Mouse (Mus musculus) limb, embryonic 10.5 days (tissue): ENCODE measurements at regions not wholly inside any gene's neighbourhood (a gene's known extent, or its start where the extent isn't known, plus 50 kb on each side); places are given as distances from the start of the nearest gene placed in this dataset.
A peak's percentile ranks its signal among the peaks of the same experiment; 100 is the strongest.

Source experiments
- DNase-seq: peaks from one replicate; pipeline ENCODE4 v3.0.0-alpha.2; 2017; ENCODE audit warnings: low spot score
- H3K27ac ChIP-seq: fragments of 300-500 bp; sonication (generic); 2 replicates; pipeline ENCODE4 v1.5.1; 2016; ENCODE audit warnings: mild to moderate bottlenecking
- H3K27me3 ChIP-seq: fragments of 300-500 bp; sonication (generic); 2 replicates; pipeline ENCODE4 v1.6.1; 2016; ENCODE audit warnings: low read depth, mild to moderate bottlenecking; ENCODE audit not compliant: poor library complexity, severe bottlenecking
- H3K36me3 ChIP-seq: fragments of 300-500 bp; sonication (generic); 2 replicates; pipeline ENCODE4 v1.6.1; 2016; ENCODE audit warnings: mild to moderate bottlenecking, moderate library complexity
- H3K4me1 ChIP-seq: fragments of 300-500 bp; sonication (generic); 2 replicates; pipeline ENCODE4 v1.6.1; 2016
- H3K4me3 ChIP-seq: fragments of 300-500 bp; sonication (generic); 2 replicates; pipeline ENCODE4 v1.5.1; 2016; ENCODE audit warnings: mild to moderate bottlenecking, moderate library complexity
- H3K9me3 ChIP-seq: fragments of 300-500 bp; sonication (generic); replicated peaks from 2 replicates; pipeline ENCODE4 v1.6.1; 2016; ENCODE audit warnings: mild to moderate bottlenecking
- WGBS: fragments of 180-500 bp; shearing (Covaris S2); methylation state at CpG from one replicate; pipeline ENCODE4 v1.1.7; 2016; 5-methylcytosine and 5-hydroxymethylcytosine counted together

DNA sequence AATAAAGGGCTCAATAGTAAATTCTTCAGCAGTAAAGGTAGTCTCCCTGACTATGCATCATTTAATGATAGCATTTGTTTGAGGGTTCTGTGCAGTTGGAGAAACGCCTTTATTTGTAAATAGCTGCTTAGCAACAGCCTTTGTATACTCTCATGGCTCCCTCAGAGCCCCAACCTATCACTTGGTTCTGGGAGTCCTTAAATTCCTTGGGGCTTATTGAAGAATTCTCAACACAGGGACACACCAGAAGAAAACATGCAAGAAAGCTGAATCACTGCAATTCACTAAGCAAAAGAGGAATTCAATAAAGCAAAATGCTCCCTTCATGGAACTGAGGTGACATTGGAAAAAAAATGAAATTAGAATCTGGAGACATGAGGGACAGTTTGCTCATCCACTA lies 135.8 kb downstream of the Mreg start:
- Histone ChIP-seq H3K4me1 (no peaks in the 10 kb centered on the region), H3K27me3 (no peaks in the 10 kb centered on the region), H3K9me3 (no peaks in the 10 kb centered on the region), H3K27ac (no peak overlapping the region), H3K36me3 (no peaks in the 10 kb centered on the region), H3K4me3 (no peak overlapping the region)
- 70% methylated on average over 1 of the region's 1 CpGs for WGBS
- DNase-seq, result no peak

DNA sequence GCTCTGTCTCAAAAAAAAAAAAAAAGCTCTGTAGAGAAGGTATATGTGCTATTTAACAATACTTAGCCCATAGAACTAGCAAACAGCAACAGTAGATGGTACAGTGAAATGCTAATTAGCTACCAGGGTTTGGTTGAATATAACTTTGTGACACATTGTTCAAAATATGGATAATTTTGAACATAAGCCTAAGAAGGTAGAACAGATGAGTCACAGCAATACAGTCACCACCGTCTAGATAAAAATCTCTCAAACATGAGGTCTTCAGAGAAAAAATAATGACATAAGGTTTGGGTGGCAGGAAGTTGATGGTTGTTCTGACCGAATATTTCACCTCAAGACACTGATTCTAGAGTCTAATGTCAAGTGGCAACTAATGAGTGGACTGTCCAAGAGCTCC lies 136.6 kb downstream of the Mreg start:
- Histone ChIP-seq H3K27ac (no peak overlapping the region), H3K4me3 (no peak overlapping the region), H3K4me1 (no peaks in the 10 kb centered on the region), H3K9me3 (no peaks in the 10 kb centered on the region), H3K27me3 (no peaks in the 10 kb centered on the region), H3K36me3 (no peaks in the 10 kb centered on the region)
- no peak for DNase-seq
- WGBS, result 90% methylated on average over 2 of the region's 2 CpGs

- 83% methylated on average over 4 of the region's 4 CpGs for WGBS
- no peaks in the 10 kb centered on the region for H3K36me3 ChIP-seq
- H3K4me3 ChIP-seq, result no peak overlapping the region
- H3K9me3 ChIP-seq, result no peaks in the 10 kb centered on the region
- H3K4me1 ChIP-seq, result no peaks in the 10 kb centered on the region
- H3K27me3 ChIP-seq, result no peaks in the 10 kb centered on the region
- no peak overlapping the region for H3K27ac ChIP-seq
- no peak for DNase-seq
These were observed 138.9 kb downstream of the Mreg start for GRCm38 (mm10) chr1:72073245-72073644.

DNA sequence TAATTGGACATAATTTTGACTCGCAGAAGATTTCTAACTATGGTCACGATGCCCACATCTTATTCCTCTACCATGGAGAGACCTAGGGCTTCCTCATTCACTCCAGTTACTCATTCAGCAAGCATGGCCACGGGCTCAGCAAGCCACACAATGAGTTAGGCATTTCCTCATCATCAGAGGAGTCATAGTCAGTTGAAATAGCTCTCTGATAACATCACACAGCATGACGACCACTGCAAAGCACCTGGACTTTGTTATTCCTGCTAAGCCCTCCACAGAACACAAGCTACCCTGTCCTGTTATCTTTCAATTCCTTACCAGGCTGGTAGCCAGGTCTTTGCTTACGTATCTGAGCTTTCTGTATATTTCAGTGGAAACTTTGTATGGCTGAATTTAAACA lies 141.6 kb downstream of the Mreg start:
- peaks cover 4% of the 10 kb centered on the region; the same call in 1 of the 2 replicates for H3K4me1 ChIP-seq
- no peak overlapping the region for H3K4me3 ChIP-seq
- H3K27ac ChIP-seq, result no peak overlapping the region
- H3K9me3 ChIP-seq, result no peaks in the 10 kb centered on the region
- H3K36me3 ChIP-seq, result no peaks in the 10 kb centered on the region
- 73% methylated on average over 5 of the region's 5 CpGs for WGBS
- DNase-seq, result no peak
- no peaks in the 10 kb centered on the region for H3K27me3 ChIP-seq

DNA sequence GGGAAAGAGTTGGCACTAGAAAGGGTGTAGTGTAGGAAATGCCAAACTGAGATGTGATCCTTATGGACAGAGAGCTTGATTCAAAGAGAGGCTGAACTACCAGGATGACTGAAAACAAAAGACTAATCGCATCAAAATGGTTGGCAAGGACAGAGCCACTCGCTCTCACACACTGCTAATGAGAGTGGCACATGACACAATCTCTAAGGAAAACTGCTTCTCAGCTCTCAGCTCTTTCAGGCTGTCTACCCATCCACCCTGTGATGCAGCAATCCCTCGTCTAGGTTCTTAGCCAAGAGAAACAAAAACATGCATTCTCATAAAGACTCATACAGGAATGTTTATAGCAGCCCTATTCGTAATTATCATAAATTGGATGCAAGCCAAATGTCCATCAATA lies 143.1 kb downstream of the Mreg start:
- no peaks in the 10 kb centered on the region for H3K36me3 ChIP-seq
- no peak for DNase-seq
- no peaks in the 10 kb centered on the region for H3K9me3 ChIP-seq
- peaks cover 11% of the 10 kb centered on the region; the same call in 1 of the 2 replicates for H3K4me1 ChIP-seq
- H3K4me3 ChIP-seq, result no peak overlapping the region
- WGBS, result 89% methylated on average over 4 of the region's 4 CpGs
- no peak overlapping the region for H3K27ac ChIP-seq
- H3K27me3 ChIP-seq, result no peaks in the 10 kb centered on the region

DNA sequence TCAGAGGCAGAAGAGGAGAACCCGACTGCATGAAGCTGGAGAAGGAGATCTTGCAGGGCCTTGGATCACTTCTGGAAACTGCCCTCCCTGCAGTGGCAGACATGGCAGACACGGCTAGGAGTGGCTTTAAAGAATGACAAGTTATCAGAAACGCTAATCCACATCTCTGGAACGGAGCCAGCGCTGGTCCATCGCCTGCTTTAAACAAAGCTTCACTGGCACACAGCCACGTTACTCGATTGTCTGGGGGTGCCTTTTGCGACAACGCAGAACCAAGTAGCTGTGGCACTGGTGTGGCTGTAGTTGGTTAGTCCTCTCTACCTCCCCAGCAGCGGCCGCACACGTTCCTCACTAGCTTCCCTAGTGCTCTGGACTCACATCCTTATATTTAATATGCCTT lies 147.0 kb downstream of the Mreg start:
- no peaks in the 10 kb centered on the region for H3K9me3 ChIP-seq
- peaks cover 35% of the 10 kb centered on the region for H3K4me1 ChIP-seq
- 85% methylated on average over 13 of the region's 13 CpGs for WGBS
- H3K27ac ChIP-seq, result peak overlapping the region; percentile 66; the same call in 1 of the 2 replicates
- no peaks in the 10 kb centered on the region for H3K36me3 ChIP-seq
- no peak overlapping the region for H3K4me3 ChIP-seq
- no peaks in the 10 kb centered on the region for H3K27me3 ChIP-seq
- no peak for DNase-seq

GRCm38 (mm10) chr1:72060393-72060792 lies 151.7 kb downstream of the Mreg start:
- peaks cover 34% of the 10 kb centered on the region for H3K4me1 ChIP-seq
- no peak for DNase-seq
- H3K9me3 ChIP-seq, result no peaks in the 10 kb centered on the region
- no peaks in the 10 kb centered on the region for H3K27me3 ChIP-seq
- no peak overlapping the region for H3K4me3 ChIP-seq
- WGBS, result 22% methylated on average over 5 of the region's 5 CpGs
- H3K36me3 ChIP-seq, result no peaks in the 10 kb centered on the region
- peak overlapping the region; percentile 83 for H3K27ac ChIP-seq

- no peak overlapping the region for H3K4me3 ChIP-seq
- DNase-seq, result no peak
- H3K36me3 ChIP-seq, result no peaks in the 10 kb centered on the region
- H3K27ac ChIP-seq, result no peak overlapping the region
- H3K9me3 ChIP-seq, result no peaks in the 10 kb centered on the region
- WGBS, result 82% methylated on average over 7 of the region's 7 CpGs
- H3K27me3 ChIP-seq, result no peaks in the 10 kb centered on the region
- H3K4me1 ChIP-seq, result peaks cover 22% of the 10 kb centered on the region
These were observed 153.9 kb downstream of the Mreg start for GRCm38 (mm10) chr1:72058045-72058703.

DNA sequence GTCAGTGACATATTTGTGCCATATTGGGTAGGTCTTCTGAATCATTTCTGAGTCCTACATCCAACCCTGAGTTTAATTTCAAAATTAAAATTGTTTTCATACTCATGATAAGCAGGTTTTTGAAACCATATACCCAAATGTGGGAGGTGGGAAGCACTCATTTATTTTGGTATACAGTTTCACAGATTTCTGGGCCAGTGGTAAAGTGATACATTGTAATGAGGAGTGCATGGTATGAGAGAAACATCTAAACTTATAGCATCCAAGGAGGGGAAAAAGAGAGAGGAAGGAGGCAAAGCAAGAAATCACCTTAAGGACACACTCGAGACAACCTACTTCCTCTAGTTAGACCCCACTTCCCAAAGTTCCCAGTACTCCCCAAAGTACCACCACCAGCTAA lies 157.6 kb downstream of the Mreg start:
- Histone ChIP-seq H3K27ac (no peak overlapping the region), H3K27me3 (no peaks in the 10 kb centered on the region), H3K4me3 (no peak overlapping the region), H3K36me3 (no peaks in the 10 kb centered on the region), H3K4me1 (peaks cover 14% of the 10 kb centered on the region), H3K9me3 (no peaks in the 10 kb centered on the region)
- WGBS, result 87% methylated on average over 1 of the region's 1 CpGs
- DNase-seq, result no peak

DNA sequence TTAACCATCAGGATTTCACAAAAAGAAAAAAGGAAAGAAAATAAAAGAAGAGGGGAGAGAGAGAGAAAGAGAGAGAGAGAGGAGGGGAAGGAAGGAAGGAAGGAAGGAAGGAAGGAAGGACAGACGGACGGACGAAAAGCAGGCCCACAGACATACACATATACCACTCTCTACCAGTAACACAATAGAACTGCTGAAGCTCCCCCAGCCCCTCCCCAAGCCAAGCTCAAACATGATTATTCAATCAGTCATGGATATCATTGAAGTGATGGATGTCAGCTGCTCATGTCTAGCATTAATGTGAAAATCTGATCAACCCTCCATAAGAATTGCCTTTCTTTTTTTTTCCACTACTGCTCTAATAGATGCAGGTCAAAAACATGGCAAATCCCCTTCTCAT lies 161.2 kb downstream of the Mreg start:
- H3K9me3 ChIP-seq, result no peaks in the 10 kb centered on the region
- H3K27me3 ChIP-seq, result no peaks in the 10 kb centered on the region
- no peak overlapping the region for H3K4me3 ChIP-seq
- WGBS, result 89% methylated on average over 3 of the region's 3 CpGs
- no peak overlapping the region for H3K27ac ChIP-seq
- no peaks in the 10 kb centered on the region for H3K36me3 ChIP-seq
- DNase-seq, result no peak
- H3K4me1 ChIP-seq, result peaks cover 14% of the 10 kb centered on the region

DNA sequence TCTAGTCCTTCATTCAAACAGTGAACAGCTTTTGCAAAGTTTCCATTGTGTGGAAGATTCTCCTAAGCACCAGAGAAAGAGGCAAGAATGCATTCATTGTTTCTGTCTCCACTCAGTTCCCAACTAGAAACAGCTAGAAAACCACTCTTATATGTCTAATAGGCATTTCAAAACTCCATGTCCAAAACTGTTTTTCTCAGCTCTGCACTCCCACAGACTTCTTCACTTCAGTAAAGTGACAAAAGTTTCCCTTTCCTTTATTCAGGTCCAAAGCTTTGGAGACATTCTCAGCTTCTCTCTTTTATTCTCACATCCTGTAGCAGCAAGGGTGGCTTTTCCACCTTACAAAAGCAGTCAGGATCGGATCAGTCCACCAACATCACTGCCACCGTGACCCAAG lies 166.0 kb downstream of the Mreg start:
- Histone ChIP-seq H3K4me3 (no peak overlapping the region), H3K4me1 (no peaks in the 10 kb centered on the region), H3K27me3 (no peaks in the 10 kb centered on the region), H3K27ac (no peak overlapping the region), H3K36me3 (no peaks in the 10 kb centered on the region), H3K9me3 (no peaks in the 10 kb centered on the region)
- DNase-seq, result no peak
- 81% methylated on average over 2 of the region's 2 CpGs for WGBS

- DNase-seq, result peak; percentile 43
- Histone ChIP-seq H3K36me3 (no peaks in the 10 kb centered on the region), H3K9me3 (no peaks in the 10 kb centered on the region), H3K27ac (peak overlapping the region; percentile 61), H3K4me1 (peaks cover 15% of the 10 kb centered on the region), H3K4me3 (peak overlapping the region; percentile 18; the same call in 1 of the 2 replicates), H3K27me3 (no peaks in the 10 kb centered on the region)
- 61% methylated on average over 9 of the region's 9 CpGs for WGBS
These were observed 173.6 kb downstream of the Mreg start for GRCm38 (mm10) chr1:72038518-72038917.

- no peak for DNase-seq
- WGBS, result 66% methylated on average over 5 of the region's 5 CpGs
- Histone ChIP-seq H3K4me3 (no peak overlapping the region), H3K27ac (no peak overlapping the region), H3K9me3 (no peaks in the 10 kb centered on the region), H3K4me1 (peaks cover 15% of the 10 kb centered on the region), H3K36me3 (no peaks in the 10 kb centered on the region), H3K27me3 (no peaks in the 10 kb centered on the region)
These were observed 175.5 kb downstream of the Mreg start for GRCm38 (mm10) chr1:72036600-72036999.

DNA sequence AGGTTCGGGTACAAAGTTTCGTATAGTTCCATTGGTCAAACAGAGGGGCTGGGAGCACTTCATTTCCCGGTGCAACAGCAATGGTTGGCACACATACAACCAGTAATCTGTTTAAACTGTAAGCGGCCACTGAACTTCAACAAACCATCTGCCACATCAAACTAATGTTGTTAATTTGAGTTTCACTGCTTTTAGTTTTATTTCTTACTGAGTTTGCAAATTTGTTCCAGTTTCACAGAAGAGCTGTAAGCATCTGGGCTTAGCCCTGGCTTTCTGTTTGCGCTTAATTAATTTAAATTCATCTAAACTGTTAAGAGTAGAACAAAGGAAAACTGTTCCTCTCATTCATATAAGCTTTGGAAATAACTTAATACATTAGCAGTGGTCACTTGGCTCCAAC lies 176.0 kb downstream of the Mreg start:
- no peaks in the 10 kb centered on the region for H3K9me3 ChIP-seq
- no peak overlapping the region for H3K27ac ChIP-seq
- H3K4me3 ChIP-seq, result no peak overlapping the region
- WGBS, result 90% methylated on average over 5 of the region's 5 CpGs
- H3K4me1 ChIP-seq, result peaks cover 15% of the 10 kb centered on the region
- no peaks in the 10 kb centered on the region for H3K27me3 ChIP-seq
- H3K36me3 ChIP-seq, result no peaks in the 10 kb centered on the region
- no peak for DNase-seq
